Mouse (Mus musculus): ENCODE results near the gene Cbfa2t2.

The Cbfa2t2 gene

GRCm38 (mm10) chr2:154426188-154426904 lies 9.9 kb upstream of the Cbfa2t2 start:
- DNase-seq (ENCODE audit: low spot score) = no peak

GRCm38 (mm10) chr2:154426905-154427852 lies 9.1 kb upstream of the Cbfa2t2 start:
- no peak for DNase-seq (ENCODE audit: low spot score)

GRCm38 (mm10) chr2:154427853-154428360 lies 8.4 kb upstream of the Cbfa2t2 start:
- no peak for DNase-seq (ENCODE audit: low spot score)

GRCm38 (mm10) chr2:154430566-154430965 lies 5.7 kb upstream of the Cbfa2t2 start:
- no peak for DNase-seq (ENCODE audit: low spot score)

- peak; percentile 47 for DNase-seq (ENCODE audit: low spot score)
Measured at GRCm38 (mm10) chr2:154432696-154433095, 3.6 kb upstream of the Cbfa2t2 start.

- DNase-seq (ENCODE audit: low spot score) = no peak
Measured at GRCm38 (mm10) chr2:154433391-154433790, 2.9 kb upstream of the Cbfa2t2 start.

GRCm38 (mm10) chr2:154434690-154435089 lies 1.6 kb upstream of the Cbfa2t2 start:
- no peak for DNase-seq (ENCODE audit: low spot score)

GRCm38 (mm10) chr2:154436076-154436457 lies 214 bp upstream of the Cbfa2t2 start:
- peak; percentile 98 for DNase-seq (ENCODE audit: low spot score)

- DNase-seq (ENCODE audit: low spot score) = no peak
Measured at GRCm38 (mm10) chr2:154437191-154437527, 878 bp downstream of the Cbfa2t2 start.

GRCm38 (mm10) chr2:154440453-154440852 lies 4.2 kb downstream of the Cbfa2t2 start:
- DNase-seq (ENCODE audit: low spot score) = no peak

- DNase-seq (ENCODE audit: low spot score) = no peak
Measured at GRCm38 (mm10) chr2:154447821-154448220, 11.5 kb downstream of the Cbfa2t2 start.

- DNase-seq (ENCODE audit: low spot score) = no peak
Measured at GRCm38 (mm10) chr2:154448633-154449032, 12.4 kb downstream of the Cbfa2t2 start.

- no peak for DNase-seq (ENCODE audit: low spot score)
Measured at GRCm38 (mm10) chr2:154452951-154453350, 16.7 kb downstream of the Cbfa2t2 start.

GRCm38 (mm10) chr2:154454099-154454498 lies 17.8 kb downstream of the Cbfa2t2 start:
- DNase-seq (ENCODE audit: low spot score) = no peak

GRCm38 (mm10) chr2:154454605-154455004 lies 18.3 kb downstream of the Cbfa2t2 start:
- DNase-seq (ENCODE audit: low spot score) = no peak

- DNase-seq (ENCODE audit: low spot score) = peak; percentile 89
Measured at GRCm38 (mm10) chr2:154455776-154456175, 19.5 kb downstream of the Cbfa2t2 start.

GRCm38 (mm10) chr2:154456621-154457020 lies 20.3 kb downstream of the Cbfa2t2 start:
- no peak for DNase-seq (ENCODE audit: low spot score)

GRCm38 (mm10) chr2:154459262-154459661 lies 23.0 kb downstream of the Cbfa2t2 start:
- DNase-seq (ENCODE audit: low spot score) = no peak

- DNase-seq (ENCODE audit: low spot score) = peak; percentile 63
Measured at GRCm38 (mm10) chr2:154459851-154460250, 23.6 kb downstream of the Cbfa2t2 start.

GRCm38 (mm10) chr2:154463621-154464198 lies 27.4 kb downstream of the Cbfa2t2 start:
- DNase-seq (ENCODE audit: low spot score) = peak; percentile 43

GRCm38 (mm10) chr2:154465914-154466335 lies 29.6 kb downstream of the Cbfa2t2 start:
- no peak for DNase-seq (ENCODE audit: low spot score)

- DNase-seq (ENCODE audit: low spot score) = no peak
Measured at GRCm38 (mm10) chr2:154467139-154467538, 30.9 kb downstream of the Cbfa2t2 start.
